Comparison of ENCODE assay signal across 12 mouse cellular contexts in the genomic region with DNA sequence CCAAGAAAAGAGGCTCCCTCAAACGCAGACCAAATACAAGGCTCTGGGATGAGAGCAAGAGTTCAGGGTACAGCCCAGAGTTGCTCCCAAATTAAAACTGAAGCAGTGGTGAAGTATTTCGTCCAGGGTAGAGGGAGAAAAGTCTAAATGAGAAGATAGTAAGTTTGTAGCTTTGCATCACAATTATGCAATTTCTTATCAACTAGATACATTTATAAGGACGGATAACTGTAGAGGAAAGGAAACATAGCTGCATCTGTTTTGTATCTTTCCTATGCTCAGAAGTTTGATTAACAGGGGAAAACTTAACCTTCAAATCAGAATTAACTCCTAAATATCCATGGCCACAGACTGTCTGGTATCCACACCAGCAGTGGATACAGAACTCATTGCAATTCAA. TPM values are rescaled to one million over a fixed set of nuclear protein-coding genes. Genes with fewer than 3 reads are reported as not detected.
A peak's percentile ranks its signal among the peaks of the same experiment; 100 is the strongest.
DNase-seq lines count a peak whose midpoint lies in the region; ATAC-seq and TF ChIP-seq lines count a peak whose summit lies in the region.
"Had no signal": no experiment of that assay in that cellular context is flagged by ENCODE, and none has a peak within 500 bp of the region (broad histone marks: within the 10 kb centered on the region; RNA-seq: fewer than 3 reads in every experiment).

No protein-coding gene starts in this region.

- peaks cover 23% of the 10 kb centered on the region for H3K4me1 ChIP-seq in heart, embryonic 16.5 days (ENCODE audit: control insufficient read depth, insufficient read depth, low read length)
- peaks cover 57% of the 10 kb centered on the region for H3K4me1 ChIP-seq in midbrain, embryonic 10.5 days
- H3K4me1 ChIP-seq in midbrain, embryonic 16.5 days (ENCODE audit: control insufficient read depth, insufficient read depth, low read length), result peaks cover 19% of the 10 kb centered on the region
- H3K4me1 ChIP-seq in limb, embryonic 12.5 days (replicated peaks), result peaks cover 62% of the 10 kb centered on the region
- 0 out of 2 replicates have a peak, but pooled peaks cover 2% of the 10 kb centered on the region for H3K4me1 ChIP-seq in stomach, postnatal 0 days (replicated peaks; ENCODE audit: control insufficient read depth, insufficient read depth)

- no peak for TF ChIP-seq EP300 in stomach, postnatal 0 days (optimal IDR thresholded peaks at IDR 0.05)

- no peak overlapping the region for H3K4me2 ChIP-seq in heart, embryonic 16.5 days (ENCODE audit: low read depth, low read length)
- no peak overlapping the region for H3K4me2 ChIP-seq in midbrain, embryonic 16.5 days (ENCODE audit: low read length)
- no peak overlapping the region for H3K4me2 ChIP-seq in limb, embryonic 12.5 days
- no peak overlapping the region for H3K4me2 ChIP-seq in stomach, postnatal 0 days (replicated peaks; ENCODE audit: low read depth)

- TF ChIP-seq CTCF in stomach, postnatal 0 days (IDR thresholded peaks at IDR 0.05; ENCODE audit: low read depth), result no peak

- H3K27me3 ChIP-seq in heart, embryonic 16.5 days (ENCODE audit: control insufficient read depth, insufficient read depth, low read length), result peaks cover 7% of the 10 kb centered on the region; the same call in 1 of the 2 replicates
- no peaks in the 10 kb centered on the region for H3K27me3 ChIP-seq in midbrain, embryonic 10.5 days (ENCODE audit: low read depth, poor library complexity, severe bottlenecking)
- H3K27me3 ChIP-seq in midbrain, embryonic 16.5 days (ENCODE audit: control insufficient read depth, insufficient read depth, low read depth, low read length), result no peaks in the 10 kb centered on the region
- H3K27me3 ChIP-seq in limb, embryonic 12.5 days, result no peaks in the 10 kb centered on the region
- H3K27me3 ChIP-seq in stomach, postnatal 0 days (ENCODE audit: control insufficient read depth, insufficient read depth, low read length), result no peaks in the 10 kb centered on the region

- H3K36me3 ChIP-seq in heart, embryonic 16.5 days (ENCODE audit: control insufficient read depth, insufficient read depth), result no peaks in the 10 kb centered on the region
- H3K36me3 ChIP-seq in midbrain, embryonic 10.5 days, result peaks cover 5% of the 10 kb centered on the region; the same call in 1 of the 2 replicates
- no peaks in the 10 kb centered on the region for H3K36me3 ChIP-seq in midbrain, embryonic 16.5 days (ENCODE audit: control insufficient read depth, insufficient read depth, low read length)
- no peaks in the 10 kb centered on the region for H3K36me3 ChIP-seq in limb, embryonic 12.5 days
- H3K36me3 ChIP-seq in stomach, postnatal 0 days (ENCODE audit: control insufficient read depth, insufficient read depth, low read length), result no peaks in the 10 kb centered on the region

- H3K9ac ChIP-seq in heart, embryonic 16.5 days (ENCODE audit: low read length), result no peak overlapping the region
- no peak overlapping the region for H3K9ac ChIP-seq in midbrain, embryonic 16.5 days (ENCODE audit: low read depth, low read length)
- H3K9ac ChIP-seq in limb, embryonic 12.5 days (replicated peaks), result no peak overlapping the region
- no peak overlapping the region for H3K9ac ChIP-seq in stomach, postnatal 0 days (ENCODE audit: low read length)

- DNase-seq in heart, postnatal 25 days (ENCODE audit: low spot score), result no peak
- DNase-seq in midbrain, embryonic 10.5 days (ENCODE audit: low spot score), result no peak
- DNase-seq in stomach, postnatal 0 days (ENCODE audit: low spot score), result no peak
- DNase-seq in urinary bladder, postnatal 10 days (ENCODE audit: low spot score), result no peak
- DNase-seq: adrenal gland, postnatal 25 days; heart, postnatal 10 days; kidney, postnatal 14 days; layer of hippocampus, postnatal 36 days; lung, postnatal 4 days had no signal

- intact Hi-C loops in heart, postnatal 25 days (cut with DNase I), result no loop called here

- ATAC-seq in heart, embryonic 16.5 days (replicated peaks; ENCODE audit: extremely low read depth, insufficient read depth, low FRiP score), result no peak
- ATAC-seq in midbrain, embryonic 16.5 days, result no peak
- ATAC-seq in limb, embryonic 12.5 days (ENCODE audit: insufficient number of reproducible peaks, insufficient read depth, low FRiP score, low TSS enrichment, low read depth), result no peak
- no peak for ATAC-seq in stomach, postnatal 0 days (ENCODE audit: low FRiP score, low TSS enrichment)

- H3K4me3 ChIP-seq in heart, embryonic 16.5 days (ENCODE audit: low read length), result no peak overlapping the region
- H3K4me3 ChIP-seq in midbrain, embryonic 10.5 days, result no peak overlapping the region
- no peak overlapping the region for H3K4me3 ChIP-seq in midbrain, embryonic 16.5 days (ENCODE audit: low read depth, low read length)
- H3K4me3 ChIP-seq in limb, embryonic 12.5 days (replicated peaks), result no peak overlapping the region
- H3K4me3 ChIP-seq in stomach, postnatal 0 days (ENCODE audit: low read depth, low read length), result no peak overlapping the region

- H3K9me3 ChIP-seq in heart, embryonic 16.5 days (replicated peaks; ENCODE audit: control insufficient read depth, low read length), result 0 out of 2 replicates have a peak, but pooled peaks cover 3% of the 10 kb centered on the region
- no peaks in the 10 kb centered on the region for H3K9me3 ChIP-seq in midbrain, embryonic 10.5 days (replicated peaks)
- H3K9me3 ChIP-seq in midbrain, embryonic 16.5 days (replicated peaks; ENCODE audit: control insufficient read depth, low read length, poor library complexity, severe bottlenecking), result no peaks in the 10 kb centered on the region
- H3K9me3 ChIP-seq in limb, embryonic 12.5 days, result no peaks in the 10 kb centered on the region
- H3K9me3 ChIP-seq in stomach, postnatal 0 days (ENCODE audit: control insufficient read depth, low read length), result no peaks in the 10 kb centered on the region

- H3K27ac ChIP-seq in heart, embryonic 16.5 days (ENCODE audit: low read length), result peak overlapping the region; percentile 43
- peak overlapping the region; percentile 53; the same call in 1 of the 2 replicates for H3K27ac ChIP-seq in midbrain, embryonic 10.5 days (replicated peaks)
- no peak overlapping the region for H3K27ac ChIP-seq in midbrain, embryonic 16.5 days (ENCODE audit: low read length)
- H3K27ac ChIP-seq in limb, embryonic 12.5 days, result peak overlapping the region; percentile 68
- peak overlapping the region; percentile 4; the same call in 1 of the 2 replicates for H3K27ac ChIP-seq in stomach, postnatal 0 days (replicated peaks)

- WGBS in heart, embryonic 16.5 days, result 45% methylated on average over 3 of the region's 3 CpGs
- WGBS in midbrain, embryonic 10.5 days, result 67% methylated on average over 3 of the region's 3 CpGs
- 68% methylated on average over 3 of the region's 3 CpGs for WGBS in midbrain, embryonic 16.5 days
- 36% methylated on average over 3 of the region's 3 CpGs for WGBS in limb, embryonic 12.5 days
- 38% methylated on average over 3 of the region's 3 CpGs for WGBS in stomach, postnatal 0 days

RNA-seq across cellular contexts. Expression of gene St6galnac3, which starts 4.7 kb away (rescaled TPM):
- polyA plus RNA-seq in heart, embryonic 16.5 days (2015; fragmentation: Nextera tagmentation; extraction: Ambion mirVana), result 20.1 and 20.8 TPM in 2 replicates
- total RNA-seq in heart, postnatal 25 days (2021), result 1 to 10 TPM; 4.4 to 7.5 TPM
- 33.4 and 33.6 TPM in 2 replicates for polyA plus RNA-seq in midbrain, embryonic 10.5 days (2016; fragmentation: Nextera tagmentation; extraction: Ambion mirVana)
- polyA plus RNA-seq in midbrain, embryonic 16.5 days (2015; fragmentation: Nextera tagmentation; extraction: Ambion mirVana), result 19.1 and 21.5 TPM in 2 replicates
- 38.3 and 41.2 TPM in 2 replicates for polyA plus RNA-seq in limb, embryonic 12.5 days (2016; fragmentation: Nextera tagmentation; extraction: Ambion mirVana)
- polyA plus RNA-seq in stomach, postnatal 0 days (2015; fragmentation: Nextera tagmentation; extraction: Ambion mirVana), result 4.5 and 6.2 TPM in 2 replicates
